Mouse (Mus musculus) spleen, postnatal 4 days (tissue): ENCODE results near the gene Adcy4.

ENCODE experiments used
- DNase-seq, 2 experiments: peaks; one replicate each; pipeline ENCODE4 v3.0.0; 2022; ENCODE audit warnings: low spot score in 2 of 2

Adcy4 gene

DNA sequence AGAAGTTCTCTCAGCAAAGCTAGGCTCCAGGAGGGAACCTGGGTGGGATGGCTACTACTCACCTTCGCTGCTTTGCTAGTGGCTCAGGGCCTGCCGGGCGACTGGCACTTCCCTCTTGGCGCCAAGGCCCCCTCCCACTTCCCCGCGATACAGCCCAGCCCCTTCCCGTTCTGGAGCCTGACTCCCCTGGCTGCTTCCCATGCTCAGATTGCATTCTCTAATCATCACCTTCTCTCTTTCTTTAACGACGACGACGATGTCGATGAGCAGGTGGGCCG, at the start of gene Adcy4:
Adcy4 (minus strand) TSS at position 138 of the 278 bp plus-strand sequence.
- peak in 1 of 2 experiments; percentile 60 for DNase-seq

DNA sequence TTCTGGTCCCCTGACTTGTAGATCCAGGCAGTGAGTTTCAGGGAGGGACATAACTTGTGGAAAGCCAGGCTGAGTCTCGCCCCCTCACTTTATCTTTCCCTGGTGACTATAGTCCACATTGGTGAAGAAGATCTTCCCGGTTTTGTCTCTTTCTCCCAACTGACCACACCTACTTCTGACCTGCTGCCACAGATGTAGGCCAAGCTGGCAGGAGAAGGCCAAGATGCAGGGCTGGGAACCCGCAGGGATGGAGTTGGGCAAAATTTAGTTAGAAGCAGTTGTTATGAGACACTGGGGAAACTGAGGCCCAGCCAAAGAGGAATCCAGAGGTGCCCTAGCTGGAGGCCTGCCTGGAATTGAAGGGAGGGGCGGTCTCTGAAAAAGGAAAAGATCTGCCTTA, 49.2 kb upstream of the Adcy4 start:
- no peak for DNase-seq

DNA sequence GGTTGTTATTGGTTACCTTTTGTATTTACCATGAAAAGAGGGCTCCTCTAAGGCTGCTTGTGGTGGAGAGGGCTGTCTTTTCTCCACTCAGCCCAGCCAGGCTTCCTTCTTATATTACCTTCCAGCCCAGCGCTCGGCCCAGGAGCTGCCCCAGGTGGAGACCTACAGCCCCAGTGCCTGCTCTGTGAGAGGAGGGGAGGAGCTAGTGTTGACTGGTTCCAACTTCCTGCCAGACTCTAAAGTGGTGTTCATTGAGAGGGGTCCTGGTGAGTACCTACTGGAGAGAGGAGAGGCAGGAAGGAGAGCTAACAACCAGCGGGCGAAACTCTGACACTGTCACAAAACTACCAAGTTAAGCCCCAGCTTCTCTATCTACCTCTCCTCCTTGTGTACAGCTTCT, 46.4 kb upstream of the Adcy4 start:
- DNase-seq, result peak in 1 of 2 experiments; percentile 49

DNA sequence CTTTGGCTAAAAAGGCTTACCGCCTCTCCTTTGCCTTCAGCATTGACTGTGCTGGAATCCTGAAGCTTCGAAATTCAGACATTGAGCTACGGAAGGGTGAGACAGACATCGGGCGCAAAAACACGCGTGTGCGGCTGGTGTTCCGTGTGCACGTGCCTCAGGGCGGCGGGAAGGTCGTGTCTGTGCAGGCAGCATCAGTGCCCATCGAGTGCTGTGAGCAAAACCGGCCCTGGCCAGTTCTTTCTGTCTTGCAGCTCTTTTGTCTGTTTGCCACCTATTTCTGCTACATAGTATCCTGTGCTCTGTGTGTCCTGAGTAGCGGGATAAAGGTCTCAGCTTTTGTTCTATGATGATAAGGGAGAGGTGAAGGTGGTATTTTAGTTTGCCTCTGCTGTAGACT, 46.0 kb upstream of the Adcy4 start:
- peak in 1 of 2 experiments; percentile 50 for DNase-seq

DNA sequence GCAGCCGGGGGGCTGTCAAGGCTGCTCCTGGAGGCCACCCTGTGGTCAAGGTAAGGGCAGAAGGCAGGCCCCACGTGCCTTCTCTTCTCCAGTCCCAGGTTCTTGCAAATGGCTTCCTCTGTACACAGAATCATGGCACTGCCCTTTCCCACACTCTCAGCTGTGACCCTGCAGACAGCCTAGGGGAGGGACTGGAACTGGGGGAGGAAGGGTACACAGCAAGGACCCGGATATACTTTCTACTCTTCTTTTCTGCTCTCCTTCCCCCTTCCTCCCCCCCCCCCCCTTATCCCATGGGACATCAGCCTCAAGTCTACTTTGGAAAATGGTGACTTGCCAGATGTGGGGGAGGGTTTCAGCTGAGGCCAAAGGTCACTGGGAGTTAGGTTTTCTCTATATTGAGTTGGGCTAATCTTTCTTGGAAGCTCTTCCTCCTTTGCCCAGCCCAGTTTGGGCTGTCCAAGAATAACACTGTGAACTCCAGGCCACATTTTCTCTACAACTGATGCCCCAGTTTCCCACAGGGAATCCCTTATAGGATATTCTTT, 44.9 kb upstream of the Adcy4 start:
- no peak for DNase-seq

GRCm38 (mm10) chr14:55826551-55827340, 42.9 kb upstream of the Adcy4 start:
- DNase-seq, result peak; percentile 12 to 63

- DNase-seq, result peak; percentile 11 to 61
These were observed 42.2 kb upstream of the Adcy4 start for GRCm38 (mm10) chr14:55826142-55826541.

DNA sequence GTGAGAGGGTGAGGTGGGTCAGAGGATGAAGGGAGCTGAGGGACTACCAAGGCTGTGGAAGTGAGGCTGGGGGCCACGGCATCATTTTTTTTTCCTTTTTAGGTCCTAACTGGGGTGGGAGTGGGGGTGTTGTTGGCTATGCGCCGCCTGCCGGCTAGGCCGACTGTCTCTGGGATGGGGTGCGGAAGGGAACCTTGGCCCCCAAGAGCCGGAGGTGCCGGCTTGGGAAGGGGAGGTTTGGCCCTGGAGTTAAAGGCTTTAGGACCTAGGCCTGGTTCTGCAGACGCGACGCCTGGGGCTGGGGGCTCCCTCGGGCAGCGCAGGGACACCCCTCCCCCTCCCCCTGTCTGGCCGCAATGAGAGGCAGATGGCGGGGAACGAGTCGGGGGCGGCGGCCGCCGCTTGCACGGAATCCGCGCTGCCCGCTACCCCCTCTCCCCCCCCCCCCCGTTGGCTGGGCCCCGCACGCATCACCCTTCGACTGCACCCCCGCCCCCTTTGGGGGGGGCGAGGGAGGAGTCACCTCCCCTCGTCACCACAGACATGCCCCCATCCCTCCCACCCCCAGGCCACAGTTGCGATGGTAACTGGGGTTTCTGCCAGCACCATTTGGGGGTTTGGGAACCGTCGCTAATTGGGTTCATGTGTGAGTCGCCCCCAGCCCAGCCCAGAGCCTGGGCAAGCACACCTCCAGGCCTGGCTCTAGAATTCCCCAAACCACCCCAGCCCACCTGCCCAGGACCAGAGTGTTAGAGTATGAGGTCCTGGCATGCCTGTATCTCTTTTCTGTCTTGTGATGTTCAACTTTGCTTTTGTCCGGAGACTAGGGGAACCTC, 41.5 kb upstream of the Adcy4 start:
- DNase-seq, result peak; percentile 12 to 58

- peak in 1 of 2 experiments; percentile 12 for DNase-seq
These were observed 40.8 kb upstream of the Adcy4 start for GRCm38 (mm10) chr14:55824481-55825215.

GRCm38 (mm10) chr14:55824001-55824480, 40.1 kb upstream of the Adcy4 start:
- peak; percentile 12 to 52 for DNase-seq

- DNase-seq, result peak; percentile 25 to 65
These were observed 39.3 kb upstream of the Adcy4 start, which contains the start of gene Nfatc4 for GRCm38 (mm10) chr14:55822991-55823762. TSS of gene Nfatc4 (plus strand) at chr14:55823144.

GRCm38 (mm10) chr14:55822435-55822990, 38.6 kb upstream of the Adcy4 start:
- peak; percentile 67 to 85 for DNase-seq

DNA sequence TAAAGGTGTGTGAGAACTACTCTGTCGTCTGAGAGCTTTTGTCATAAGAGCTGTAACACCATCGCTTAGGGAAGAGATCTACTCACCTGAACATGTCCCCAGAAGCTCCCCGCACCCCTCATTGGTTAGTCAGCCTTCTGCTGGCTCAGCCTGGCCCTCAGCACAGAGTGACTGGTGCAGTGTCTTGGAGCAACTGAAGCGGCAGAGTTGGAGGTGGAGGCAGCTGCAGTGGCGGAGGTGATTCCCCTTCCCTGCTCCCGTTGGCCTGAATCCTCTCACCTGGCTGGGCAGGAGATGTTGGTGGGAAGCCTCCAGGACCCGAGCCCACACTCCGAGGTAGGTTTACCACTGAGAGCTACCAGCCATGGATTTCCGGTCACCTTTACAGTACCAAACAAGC, 36.7 kb upstream of the Adcy4 start:
- peak; percentile 9 to 47 for DNase-seq

- DNase-seq, result peak; percentile 7 to 27
These were observed 36.0 kb upstream of the Adcy4 start for GRCm38 (mm10) chr14:55819845-55820405.

GRCm38 (mm10) chr14:55815310-55815751, 31.4 kb upstream of the Adcy4 start:
- DNase-seq, result peak; percentile 13 to 58

DNA sequence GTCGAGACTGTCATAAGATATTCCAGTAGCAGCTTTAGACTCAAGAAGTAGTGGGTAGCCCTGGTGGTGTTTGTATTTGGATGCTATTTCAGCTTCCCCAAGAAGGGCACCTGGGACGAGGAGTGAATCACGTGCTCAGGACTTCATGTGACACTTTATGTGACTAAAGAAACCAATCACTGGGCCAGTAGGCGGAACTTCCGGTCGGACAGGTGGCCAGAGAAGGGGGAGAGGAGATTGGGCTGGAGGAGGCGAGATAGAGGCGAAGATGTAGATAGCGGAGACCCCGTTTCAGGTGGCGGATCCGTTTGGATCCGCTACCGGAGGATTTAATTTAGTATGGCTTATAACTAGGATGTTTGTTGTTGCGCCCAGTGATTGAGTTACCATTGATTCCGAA, 31.0 kb upstream of the Adcy4 start:
- peak; percentile 17 to 60 for DNase-seq

DNA sequence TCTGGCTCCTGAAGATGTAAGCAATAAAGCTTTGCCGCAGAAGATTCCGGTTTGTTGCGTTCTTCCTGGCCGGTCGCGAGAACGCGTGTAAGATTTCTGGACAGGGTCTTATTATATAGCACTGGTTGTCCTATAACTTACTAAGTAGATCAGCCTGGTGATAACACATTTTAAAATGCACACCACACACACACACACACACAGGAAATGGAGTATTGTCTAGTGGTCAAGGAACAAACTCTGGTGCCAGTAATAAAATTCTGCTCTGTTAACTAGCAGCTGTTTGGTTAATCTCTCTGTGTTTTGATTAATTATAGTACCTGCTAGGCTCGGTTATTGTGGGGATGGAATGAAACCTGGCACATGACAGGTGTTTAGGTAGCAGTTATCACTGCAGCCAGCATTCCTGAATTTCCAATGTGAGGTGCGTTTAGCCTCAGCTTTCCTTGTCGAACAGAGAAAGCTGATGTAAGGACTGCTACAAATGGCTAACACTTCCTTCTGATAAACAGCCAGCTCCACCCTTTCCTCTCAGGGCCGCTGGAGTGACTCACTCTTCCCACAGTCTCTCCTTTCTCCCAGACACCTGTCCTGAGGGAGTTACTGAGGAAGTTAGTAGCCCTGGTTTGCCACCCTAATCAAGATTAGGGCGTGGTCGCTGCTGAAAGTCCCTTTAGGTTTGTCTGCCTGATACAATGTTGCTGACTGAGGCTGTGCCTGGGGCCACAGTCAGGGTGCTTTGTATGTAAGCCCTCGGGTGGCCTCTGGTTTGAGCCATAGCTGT, 11.7 kb upstream of the Adcy4 start:
- peak in 1 of 2 experiments; percentile 47 for DNase-seq

DNA sequence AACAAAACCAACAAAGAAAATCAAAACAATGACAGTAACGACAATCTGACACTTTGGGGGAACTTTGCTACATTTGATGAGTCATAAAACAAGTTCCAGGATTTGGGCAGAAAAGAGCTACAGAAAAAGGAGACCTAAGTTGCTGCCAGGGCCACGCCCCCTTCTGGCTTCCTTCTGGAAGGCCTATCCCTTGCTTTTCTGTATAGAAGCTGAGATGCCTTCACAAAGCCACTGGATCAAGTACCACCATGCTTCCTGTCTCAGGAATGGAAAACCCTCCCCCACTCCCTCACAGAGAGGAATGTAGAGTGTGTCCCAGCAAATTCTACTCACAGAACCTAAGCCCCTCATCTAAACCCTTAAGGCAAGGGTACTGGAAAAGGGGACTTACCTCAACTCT, 10.1 kb upstream of the Adcy4 start:
- peak in 1 of 2 experiments; percentile 32 for DNase-seq

DNA sequence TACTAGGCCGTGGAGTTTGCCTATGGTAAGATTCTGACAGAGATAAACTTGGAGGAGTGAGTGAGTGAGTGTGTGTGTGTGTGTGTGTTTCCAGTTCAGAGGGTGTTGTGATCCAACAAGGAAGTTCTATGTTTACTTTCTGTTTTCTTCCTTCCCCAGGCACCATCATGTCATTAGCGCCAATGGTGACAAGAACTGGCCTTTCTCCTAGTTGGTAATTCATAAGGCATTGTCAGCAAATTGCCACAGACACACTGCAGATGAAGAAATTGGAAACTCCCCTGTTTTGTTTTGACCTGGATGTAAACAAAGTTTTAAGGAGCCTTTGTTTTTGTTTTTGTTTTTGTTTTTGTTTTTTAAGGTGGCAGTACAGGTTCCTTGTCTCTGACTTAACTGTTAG, 9.6 kb upstream of the Adcy4 start:
- DNase-seq, result no peak
